ENCODE assay signal across 14 mouse cellular contexts in genomic region chr15:85661771-85662170, GRCm38 (mm10).
"Had no signal": no experiment of that assay in that cellular context is flagged by ENCODE, and none has a peak within 500 bp of the region (broad histone marks: within the 10 kb centered on the region; RNA-seq: fewer than 3 reads in every experiment).

No protein-coding gene starts in this region.

- H3K27ac ChIP-seq: left cerebral cortex, adult 2 months; liver, embryonic 15.5 days; midbrain, embryonic 13.5 days; stomach, postnatal 0 days had no signal

- ATAC-seq: lung, postnatal 0 days had no signal

- H3K4me2 ChIP-seq: liver, embryonic 11.5 days; liver, embryonic 15.5 days; midbrain, embryonic 13.5 days had no signal

- H3K9ac ChIP-seq: liver, embryonic 15.5 days had no signal

- H3K36me3 ChIP-seq: limb, embryonic 10.5 days; liver, embryonic 15.5 days; midbrain, embryonic 13.5 days had no signal

- H3K4me3 ChIP-seq: left cerebral cortex, adult 2 months; liver, embryonic 15.5 days; midbrain, embryonic 13.5 days had no signal

- DNase-seq: kidney, postnatal 10 days; kidney, postnatal 4 days; lung, adult 2 months; lung, postnatal 36 days; right cerebral cortex, adult 18-20 months; right cerebral cortex, postnatal 25 days; thymus, postnatal 4 days had no signal

- H3K4me1 ChIP-seq: liver, embryonic 15.5 days had no signal

- H3K9me3 ChIP-seq: limb, embryonic 10.5 days; liver, embryonic 15.5 days; midbrain, embryonic 13.5 days had no signal
